Mouse (Mus musculus) midbrain, embryonic 16.5 days (tissue): Measurements from ENCODE around the gene Srpr. TPM values are rescaled to one million over a fixed set of nuclear protein-coding genes. Genes with fewer than 3 reads are reported as not detected.

ENCODE experiments used
- ATAC-seq: fragments of 200-750 bp; cut with Nextera tagmentation; 2 replicates; pipeline ENCODE4 v1.8.0; 2017; ENCODE audit warnings: moderate TSS enrichment
- H3K27ac ChIP-seq: fragments of 300-500 bp; sonication (generic); 2 replicates; pipeline ENCODE4 v1.5.1; 2014; ENCODE audit warnings: mild to moderate bottlenecking, low read length, mixed read lengths
- H3K27me3 ChIP-seq: fragments of 300-500 bp; sonication (generic); 2 replicates; pipeline ENCODE4 v1.6.1; 2014; ENCODE audit warnings: low read depth, low read length, mixed read lengths; ENCODE audit not compliant: control insufficient read depth, insufficient read depth
- H3K36me3 ChIP-seq: fragments of 300-500 bp; sonication (generic); 2 replicates; pipeline ENCODE4 v1.6.1; 2014; ENCODE audit warnings: mild to moderate bottlenecking, low read length, moderate library complexity, mixed read lengths; ENCODE audit not compliant: control insufficient read depth, insufficient read depth
- H3K4me1 ChIP-seq: fragments of 300-500 bp; sonication (generic); 2 replicates; pipeline ENCODE4 v1.6.1; 2014; ENCODE audit warnings: mild to moderate bottlenecking, low read length, mixed read lengths; ENCODE audit not compliant: control insufficient read depth, insufficient read depth
- H3K4me2 ChIP-seq: fragments of 300-500 bp; sonication (generic); 2 replicates; pipeline ENCODE4 v1.6.1; 2014; ENCODE audit warnings: mild to moderate bottlenecking, low read length, mixed read lengths
- H3K4me3 ChIP-seq: fragments of 300-500 bp; sonication (generic); 2 replicates; pipeline ENCODE4 v1.5.1; 2014; ENCODE audit warnings: low read depth, mild to moderate bottlenecking, low read length, moderate library complexity, mixed read lengths
- H3K9ac ChIP-seq: fragments of 300-500 bp; sonication (generic); 2 replicates; pipeline ENCODE4 v1.6.1; 2014; ENCODE audit warnings: low read depth, low read length, mixed read lengths
- H3K9me3 ChIP-seq: fragments of 300-500 bp; sonication (generic); replicated peaks from 2 replicates; pipeline ENCODE4 v1.6.1; 2014; ENCODE audit warnings: mild to moderate bottlenecking, low read length, mixed read lengths; ENCODE audit not compliant: control insufficient read depth, poor library complexity, severe bottlenecking
- WGBS: fragments of 180-500 bp; shearing (Covaris S2); extraction: QIAGEN DNeasy Blood & Tissue Kit; methylation state at CpG from one replicate; pipeline ENCODE4 v1.1.7; 2014; 5-methylcytosine and 5-hydroxymethylcytosine counted together
- polyA plus RNA-seq: library from polyadenylated mRNA; unstranded; fragments of >200 nt; fragmentation: Nextera tagmentation; extraction: Ambion mirVana; gene quantifications from 2 replicates; pipeline ENCODE4 v1.2.1, GENCODE M21; 2015

Srpr gene
- 65.8 and 68.2 TPM in 2 replicates for polyA plus RNA-seq

- H3K9ac ChIP-seq: peak within 1 kb of the TSS; percentile 76
- ATAC-seq: peak; percentile 89
- H3K27me3 ChIP-seq: no peaks in the 10 kb centered on the region
- H3K36me3 ChIP-seq: peaks cover 6% of the 10 kb centered on the region; the same call in 1 of the 2 replicates
- H3K27ac ChIP-seq: peak within 1 kb of the TSS; percentile 56; the same call in 1 of the 2 replicates
- WGBS: 0% methylated on average over 24 of the region's 44 CpGs
- no peaks in the 10 kb centered on the region for H3K9me3 ChIP-seq
- peak within 1 kb of the TSS; percentile 87 for H3K4me2 ChIP-seq
- H3K4me3 ChIP-seq: peak within 1 kb of the TSS; percentile 58
- peaks cover 8% of the 10 kb centered on the region for H3K4me1 ChIP-seq
Measured at GRCm38 (mm10) chr9:35199772-35200471, at the start of gene Srpr, which contains the start of gene Tirap. Gene Srpr, plus strand, starts transcription at chr9:35200175. Gene Tirap, minus strand, starts transcription at chr9:35200291.

DNA sequence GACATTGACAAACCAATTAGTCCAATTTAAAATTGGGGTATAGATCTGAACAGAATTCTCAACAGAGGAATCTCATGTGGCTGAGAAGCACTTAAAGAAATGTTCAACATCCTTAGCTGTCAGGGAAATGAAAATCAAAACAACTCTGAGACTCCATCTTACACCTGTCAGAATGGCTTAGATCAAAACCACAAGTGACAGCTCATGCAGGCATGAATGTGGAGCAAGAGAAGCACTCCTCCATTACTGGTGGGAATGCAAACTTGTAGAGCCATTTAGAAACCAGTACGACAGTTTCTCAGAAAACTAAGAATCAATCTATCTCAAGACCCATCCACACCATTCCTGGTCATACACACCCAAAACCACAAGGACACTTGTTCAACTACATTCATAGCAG lies 47.1 kb upstream of the Srpr start:
- no peak overlapping the region for H3K4me3 ChIP-seq
- no peak overlapping the region for H3K9ac ChIP-seq
- H3K36me3 ChIP-seq: 0 out of 2 replicates have a peak, but pooled peaks cover 3% of the 10 kb centered on the region
- H3K9me3 ChIP-seq: no peaks in the 10 kb centered on the region
- no peaks in the 10 kb centered on the region for H3K4me1 ChIP-seq
- no peak for ATAC-seq
- WGBS: 97% methylated on average over 1 of the region's 1 CpGs
- H3K27me3 ChIP-seq: no peaks in the 10 kb centered on the region
- H3K4me2 ChIP-seq: no peak overlapping the region
- no peak overlapping the region for H3K27ac ChIP-seq

DNA sequence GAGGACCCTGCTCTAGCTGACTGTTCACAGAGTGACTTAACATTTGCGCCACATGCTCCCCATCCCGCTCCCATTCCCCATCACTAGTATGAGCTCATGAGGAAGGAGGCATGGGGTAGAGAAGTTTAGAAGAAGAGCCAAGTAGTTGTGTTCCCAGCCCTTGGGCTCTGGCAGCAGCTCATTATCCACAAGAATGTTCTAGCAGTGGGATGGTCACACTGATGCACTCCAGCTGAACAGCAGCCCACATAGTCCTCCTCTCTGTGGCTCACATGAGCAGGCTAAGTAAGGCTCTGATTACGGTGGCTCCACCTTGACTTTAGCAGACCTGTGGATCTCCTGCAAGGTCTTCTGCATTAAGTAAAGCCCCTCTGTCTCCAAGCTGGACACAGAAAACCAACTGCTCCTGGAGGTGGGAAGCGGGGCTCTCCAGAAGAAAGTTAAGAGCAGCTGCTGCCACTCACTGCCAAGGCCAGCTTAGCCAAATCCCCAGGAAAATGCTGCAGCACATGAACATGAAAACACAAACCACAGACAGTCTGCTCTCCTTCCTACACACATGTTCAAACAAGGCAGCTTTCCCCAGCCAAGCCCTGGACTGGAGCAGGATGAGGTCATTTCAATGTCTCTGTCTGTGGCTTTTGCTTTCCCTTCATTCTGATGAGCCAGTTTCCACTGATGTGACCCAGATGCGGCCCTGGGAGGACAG lies 43.8 kb upstream of the Srpr start:
- no peak for ATAC-seq
- H3K9me3 ChIP-seq: no peaks in the 10 kb centered on the region
- 0 out of 2 replicates have a peak, but pooled peaks cover 3% of the 10 kb centered on the region for H3K36me3 ChIP-seq
- H3K4me3 ChIP-seq: no peak overlapping the region
- 96% methylated on average over 5 of the region's 5 CpGs for WGBS
- H3K9ac ChIP-seq: no peak overlapping the region
- H3K4me1 ChIP-seq: no peaks in the 10 kb centered on the region
- no peak overlapping the region for H3K4me2 ChIP-seq
- H3K27me3 ChIP-seq: no peaks in the 10 kb centered on the region
- no peak overlapping the region for H3K27ac ChIP-seq

DNA sequence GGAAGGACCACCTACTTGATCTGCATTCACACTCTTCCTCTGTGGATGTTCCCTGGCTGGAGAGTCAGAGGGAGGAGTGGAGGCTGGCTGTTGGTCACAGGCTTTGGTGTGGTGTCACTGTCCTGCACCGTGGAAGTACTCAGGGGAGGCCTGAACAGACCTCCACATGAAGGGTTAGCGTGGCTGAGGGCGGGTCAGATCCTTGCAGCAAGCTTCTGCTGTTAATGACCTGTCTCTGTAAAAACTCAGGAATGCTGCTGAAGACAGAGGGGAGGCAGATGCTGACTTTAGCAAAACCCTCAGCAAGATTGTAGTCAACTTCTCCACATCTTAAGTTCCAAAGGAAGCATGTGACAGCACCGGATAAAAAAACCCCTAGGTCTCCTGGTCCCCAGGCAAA lies 43.1 kb upstream of the Srpr start:
- Histone ChIP-seq H3K27me3 (no peaks in the 10 kb centered on the region), H3K4me2 (no peak overlapping the region), H3K9me3 (no peaks in the 10 kb centered on the region), H3K9ac (no peak overlapping the region), H3K4me1 (no peaks in the 10 kb centered on the region), H3K4me3 (no peak overlapping the region), H3K36me3 (0 out of 2 replicates have a peak, but pooled peaks cover 3% of the 10 kb centered on the region), H3K27ac (no peak overlapping the region)
- WGBS: 95% methylated on average over 4 of the region's 4 CpGs
- ATAC-seq: no peak

DNA sequence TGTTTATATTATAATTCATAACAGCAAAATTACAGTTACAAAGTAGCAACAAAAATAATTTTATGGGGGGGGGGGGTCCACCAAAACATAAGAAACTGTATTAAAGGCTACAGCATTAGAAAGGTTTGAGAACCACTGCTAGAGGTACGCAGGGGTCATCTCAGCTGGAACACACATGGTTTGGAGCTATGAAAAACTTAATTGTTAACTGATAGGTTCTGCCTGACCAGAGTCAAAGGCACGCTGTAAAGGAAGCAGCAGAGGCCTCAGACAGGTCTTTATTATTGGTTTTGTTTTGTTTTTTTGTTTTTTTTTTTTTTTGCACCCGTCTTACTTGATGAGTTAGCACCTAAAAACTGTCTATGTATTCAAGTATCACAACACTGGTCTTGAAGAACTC lies 41.5 kb upstream of the Srpr start:
- no peaks in the 10 kb centered on the region for H3K4me1 ChIP-seq
- no peak overlapping the region for H3K9ac ChIP-seq
- no peak for ATAC-seq
- WGBS: 92% methylated on average over 3 of the region's 3 CpGs
- no peak overlapping the region for H3K4me3 ChIP-seq
- H3K9me3 ChIP-seq: no peaks in the 10 kb centered on the region
- H3K36me3 ChIP-seq: 0 out of 2 replicates have a peak, but pooled peaks cover 5% of the 10 kb centered on the region
- H3K27me3 ChIP-seq: no peaks in the 10 kb centered on the region
- no peak overlapping the region for H3K4me2 ChIP-seq
- no peak overlapping the region for H3K27ac ChIP-seq

DNA sequence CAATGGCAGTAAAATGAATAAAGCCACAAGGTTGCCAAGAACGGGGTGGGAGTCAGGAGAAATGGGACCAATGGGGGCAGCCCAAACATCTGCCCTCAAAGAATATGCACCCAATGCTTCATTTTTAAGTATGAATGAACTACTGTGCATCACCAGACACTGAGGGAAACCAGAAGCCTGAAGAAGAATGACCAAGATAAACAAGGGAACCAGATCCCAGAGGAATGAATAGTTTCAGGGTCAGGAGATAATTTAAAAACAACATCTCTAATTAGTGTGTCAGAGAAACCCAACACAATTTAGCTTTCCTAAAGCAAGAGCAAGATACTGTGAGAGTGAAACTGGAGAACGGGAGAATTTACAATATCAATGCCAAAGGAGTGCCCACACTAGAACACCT lies 39.3 kb upstream of the Srpr start:
- H3K4me3 ChIP-seq: no peak overlapping the region
- no peak overlapping the region for H3K9ac ChIP-seq
- H3K27me3 ChIP-seq: no peaks in the 10 kb centered on the region
- H3K4me1 ChIP-seq: no peaks in the 10 kb centered on the region
- 0 out of 2 replicates have a peak, but pooled peaks cover 5% of the 10 kb centered on the region for H3K36me3 ChIP-seq
- 83% methylated on average over 2 of the region's 2 CpGs for WGBS
- ATAC-seq: no peak
- H3K27ac ChIP-seq: no peak overlapping the region
- H3K4me2 ChIP-seq: no peak overlapping the region
- H3K9me3 ChIP-seq: no peaks in the 10 kb centered on the region

DNA sequence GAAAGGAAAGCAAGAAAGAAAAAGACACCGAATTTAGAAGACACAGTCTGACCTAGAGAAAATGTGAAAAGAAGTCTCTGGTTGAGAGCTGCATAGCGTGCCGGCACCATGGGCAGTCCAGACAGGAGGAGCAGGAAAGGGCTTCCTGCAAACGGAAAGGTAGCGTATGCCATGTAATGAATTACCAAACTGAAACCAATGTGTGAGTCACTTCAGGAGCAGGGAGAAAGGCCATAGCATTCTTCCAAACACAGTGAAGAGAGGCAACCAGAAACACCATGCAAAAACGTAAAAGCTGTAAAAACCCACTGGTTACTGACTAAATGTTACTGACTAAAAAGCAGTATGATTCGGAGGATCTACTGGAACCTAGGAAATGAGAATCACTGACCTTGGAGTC lies 38.3 kb upstream of the Srpr start:
- no peak for ATAC-seq
- Histone ChIP-seq H3K36me3 (0 out of 2 replicates have a peak, but pooled peaks cover 3% of the 10 kb centered on the region), H3K4me1 (no peaks in the 10 kb centered on the region), H3K4me3 (no peak overlapping the region), H3K9ac (no peak overlapping the region), H3K9me3 (no peaks in the 10 kb centered on the region), H3K4me2 (no peak overlapping the region), H3K27ac (no peak overlapping the region), H3K27me3 (no peaks in the 10 kb centered on the region)
- 92% methylated on average over 7 of the region's 7 CpGs for WGBS

GRCm38 (mm10) chr9:35163011-35163690 lies 36.8 kb upstream of the Srpr start:
- H3K36me3 ChIP-seq: 0 out of 2 replicates have a peak, but pooled peaks cover 3% of the 10 kb centered on the region
- no peak overlapping the region for H3K4me2 ChIP-seq
- H3K4me1 ChIP-seq: 0 out of 2 replicates have a peak, but pooled peaks cover 3% of the 10 kb centered on the region
- H3K9me3 ChIP-seq: no peaks in the 10 kb centered on the region
- H3K27me3 ChIP-seq: no peaks in the 10 kb centered on the region
- 88% methylated on average over 11 of the region's 11 CpGs for WGBS
- no peak overlapping the region for H3K4me3 ChIP-seq
- no peak overlapping the region for H3K27ac ChIP-seq
- ATAC-seq: no peak
- H3K9ac ChIP-seq: no peak overlapping the region
